Mouse (Mus musculus) hindbrain, embryonic 12.5 days (tissue): ENCODE data around the gene Pclaf. TPM values are rescaled to one million over a fixed set of nuclear protein-coding genes. Genes with fewer than 3 reads are reported as not detected.

Source experiments
- ATAC-seq: fragments of 200-750 bp; cut with Nextera tagmentation; 2 replicates; pipeline ENCODE4 v1.8.0; 2017; ENCODE audit warnings: moderate TSS enrichment; ENCODE audit not compliant: low FRiP score
- H3K27ac ChIP-seq: fragments of 300-500 bp; sonication (generic); 2 replicates; pipeline ENCODE4 v1.5.1; 2016; ENCODE audit warnings: mild to moderate bottlenecking
- H3K27me3 ChIP-seq: fragments of 300-500 bp; sonication (generic); 2 replicates; pipeline ENCODE4 v1.6.1; 2016; ENCODE audit warnings: mild to moderate bottlenecking
- H3K36me3 ChIP-seq: fragments of 300-500 bp; sonication (generic); 2 replicates; pipeline ENCODE4 v1.6.1; 2016; ENCODE audit warnings: mild to moderate bottlenecking
- H3K4me1 ChIP-seq: fragments of 300-500 bp; sonication (generic); 2 replicates; pipeline ENCODE4 v1.6.1; 2016
- H3K4me2 ChIP-seq: fragments of 300-500 bp; sonication (generic); replicated peaks from 2 replicates; pipeline ENCODE4 v1.6.1; 2016; ENCODE audit warnings: mild to moderate bottlenecking
- H3K4me3 ChIP-seq: fragments of 300-500 bp; sonication (generic); 2 replicates; pipeline ENCODE4 v1.5.1; 2016; ENCODE audit warnings: mild to moderate bottlenecking
- H3K9ac ChIP-seq: fragments of 300-500 bp; sonication (generic); 2 replicates; pipeline ENCODE4 v1.6.1; 2016; ENCODE audit warnings: mild to moderate bottlenecking, moderate library complexity
- H3K9me3 ChIP-seq: fragments of 300-500 bp; sonication (generic); replicated peaks from 2 replicates; pipeline ENCODE4 v1.6.1; 2016; ENCODE audit warnings: mild to moderate bottlenecking
- WGBS: fragments of 180-500 bp; shearing (Covaris S2); methylation state at CpG from one replicate; pipeline ENCODE4 v1.1.7; 2016; 5-methylcytosine and 5-hydroxymethylcytosine counted together
- polyA plus RNA-seq: library from polyadenylated mRNA; unstranded; fragments of >200 nt; fragmentation: Nextera tagmentation; extraction: Ambion mirVana; gene quantifications from 2 replicates; pipeline ENCODE4 v1.2.1, GENCODE M21; 2016

The Pclaf gene
- 117 and 128 TPM in 2 replicates for polyA plus RNA-seq

- under 1% methylated on average over 21 of the region's 21 CpGs for WGBS
- H3K9me3 ChIP-seq = no peaks in the 10 kb centered on the region
Observed at GRCm38 (mm10) chr9:65890143-65890628, at the start of gene Pclaf. Gene Pclaf, plus strand, starts transcription at chr9:65890237.

GRCm38 (mm10) chr9:65844421-65845165 is 45.4 kb upstream of the Pclaf start:
- H3K4me3 ChIP-seq = no peak overlapping the region
- H3K9me3 ChIP-seq = no peaks in the 10 kb centered on the region
- peaks cover 5% of the 10 kb centered on the region; the same call in 1 of the 2 replicates for H3K4me1 ChIP-seq
- 0 out of 2 replicates have a peak overlapping the region, but pooled peaks have one; percentile 32 for H3K9ac ChIP-seq
- 58% methylated on average over 7 of the region's 7 CpGs for WGBS
- no peaks in the 10 kb centered on the region for H3K36me3 ChIP-seq
- H3K4me2 ChIP-seq = no peak overlapping the region
- ATAC-seq = no peak
- H3K27ac ChIP-seq = peak overlapping the region; percentile 48
- H3K27me3 ChIP-seq = no peaks in the 10 kb centered on the region

More at GRCm38 (mm10) chr9:65890143-65890628, at the start of gene Pclaf:
- H3K27ac ChIP-seq = no peak within 1 kb of the TSS
- no peaks in the 10 kb centered on the region for H3K27me3 ChIP-seq
- H3K9ac ChIP-seq = peak within 1 kb of the TSS; percentile 60
- H3K4me2 ChIP-seq = peak within 1 kb of the TSS; percentile 71
- peak within 1 kb of the TSS; percentile 47 for H3K4me3 ChIP-seq
- ATAC-seq = peak; percentile 81
- peaks cover 14% of the 10 kb centered on the region for H3K4me1 ChIP-seq
- peaks cover 19% of the 10 kb centered on the region; the same call in 1 of the 2 replicates for H3K36me3 ChIP-seq

GRCm38 (mm10) chr9:65848154-65848553 is 41.9 kb upstream of the Pclaf start:
- no peak for ATAC-seq
- no peaks in the 10 kb centered on the region for H3K9me3 ChIP-seq
- no peak overlapping the region for H3K4me2 ChIP-seq
- H3K27ac ChIP-seq = no peak overlapping the region
- H3K4me3 ChIP-seq = no peak overlapping the region
- no peaks in the 10 kb centered on the region for H3K27me3 ChIP-seq
- H3K36me3 ChIP-seq = peaks cover 8% of the 10 kb centered on the region; the same call in 1 of the 2 replicates
- H3K4me1 ChIP-seq = peaks cover 5% of the 10 kb centered on the region; the same call in 1 of the 2 replicates
- no peak overlapping the region for H3K9ac ChIP-seq

- Histone ChIP-seq H3K27ac (no peak overlapping the region), H3K36me3 (peaks cover 18% of the 10 kb centered on the region), H3K4me3 (no peak overlapping the region), H3K9me3 (no peaks in the 10 kb centered on the region), H3K9ac (no peak overlapping the region), H3K4me1 (no peaks in the 10 kb centered on the region; the same call in 1 of the 2 replicates), H3K4me2 (no peak overlapping the region), H3K27me3 (no peaks in the 10 kb centered on the region)
- 20% methylated on average over 1 of the region's 1 CpGs for WGBS
- ATAC-seq = no peak
Observed at GRCm38 (mm10) chr9:65850203-65850602, 39.8 kb upstream of the Pclaf start.

GRCm38 (mm10) chr9:65859656-65860055 is 30.4 kb upstream of the Pclaf start:
- Histone ChIP-seq H3K27ac (no peak overlapping the region), H3K9me3 (no peaks in the 10 kb centered on the region), H3K9ac (no peak overlapping the region), H3K36me3 (peaks cover 41% of the 10 kb centered on the region), H3K4me2 (no peak overlapping the region), H3K4me1 (no peaks in the 10 kb centered on the region), H3K4me3 (no peak overlapping the region), H3K27me3 (no peaks in the 10 kb centered on the region)
- ATAC-seq = no peak
- WGBS = 31% methylated on average over 1 of the region's 1 CpGs

- Histone ChIP-seq H3K27me3 (no peaks in the 10 kb centered on the region), H3K27ac (peak overlapping the region; percentile 25; the same call in 1 of the 2 replicates), H3K4me1 (peaks cover 3% of the 10 kb centered on the region), H3K9ac (peak overlapping the region; percentile 73), H3K4me3 (peak overlapping the region; percentile 56), H3K4me2 (peak overlapping the region; percentile 64), H3K9me3 (no peaks in the 10 kb centered on the region), H3K36me3 (0 out of 2 replicates have a peak, but pooled peaks cover 2% of the 10 kb centered on the region)
- ATAC-seq = peak; percentile 88
- WGBS = under 1% methylated on average over 37 of the region's 37 CpGs
Observed at GRCm38 (mm10) chr9:65884564-65885315, 5.3 kb upstream of the Pclaf start.

GRCm38 (mm10) chr9:65891126-65891525 is 1.1 kb downstream of the Pclaf start:
- Histone ChIP-seq H3K9me3 (no peaks in the 10 kb centered on the region), H3K4me2 (peak overlapping the region; percentile 71), H3K36me3 (peaks cover 21% of the 10 kb centered on the region; the same call in 1 of the 2 replicates), H3K4me3 (peak overlapping the region; percentile 47), H3K27ac (no peak overlapping the region), H3K4me1 (peaks cover 14% of the 10 kb centered on the region), H3K27me3 (no peaks in the 10 kb centered on the region), H3K9ac (peak overlapping the region; percentile 60)
- ATAC-seq = no peak
- 6% methylated on average over 5 of the region's 5 CpGs for WGBS

GRCm38 (mm10) chr9:65896977-65897376 is 6.9 kb downstream of the Pclaf start:
- Histone ChIP-seq H3K27ac (no peak overlapping the region), H3K4me1 (no peaks in the 10 kb centered on the region), H3K4me2 (no peak overlapping the region), H3K9me3 (no peaks in the 10 kb centered on the region), H3K27me3 (no peaks in the 10 kb centered on the region), H3K36me3 (peaks cover 35% of the 10 kb centered on the region), H3K9ac (no peak overlapping the region), H3K4me3 (no peak overlapping the region)
- no peak for ATAC-seq
- WGBS = 91% methylated on average over 2 of the region's 2 CpGs

GRCm38 (mm10) chr9:65902879-65903278 is 12.8 kb downstream of the Pclaf start:
- Histone ChIP-seq H3K9me3 (no peaks in the 10 kb centered on the region), H3K27me3 (no peaks in the 10 kb centered on the region), H3K4me2 (no peak overlapping the region), H3K36me3 (peaks cover 12% of the 10 kb centered on the region; the same call in 1 of the 2 replicates), H3K27ac (no peak overlapping the region), H3K4me3 (no peak overlapping the region), H3K4me1 (peaks cover 4% of the 10 kb centered on the region), H3K9ac (no peak overlapping the region)
- ATAC-seq = no peak
- WGBS = 94% methylated on average over 3 of the region's 3 CpGs

- Histone ChIP-seq H3K9me3 (no peaks in the 10 kb centered on the region), H3K9ac (no peak overlapping the region), H3K36me3 (peaks cover 12% of the 10 kb centered on the region; the same call in 1 of the 2 replicates), H3K4me3 (no peak overlapping the region), H3K4me1 (peaks cover 6% of the 10 kb centered on the region), H3K27ac (no peak overlapping the region), H3K4me2 (no peak overlapping the region), H3K27me3 (no peaks in the 10 kb centered on the region)
- ATAC-seq = no peak
Observed at GRCm38 (mm10) chr9:65903419-65903818, 13.4 kb downstream of the Pclaf start.

GRCm38 (mm10) chr9:65908394-65909300 is 18.6 kb downstream of the Pclaf start, which contains the start of the genes Trip4 and Csnk1g1:
Gene Trip4, minus strand, starts transcription at chr9:65908794.
Gene Csnk1g1, plus strand, starts transcription at chr9:65908924.
- WGBS = under 1% methylated on average over 38 of the region's 38 CpGs
- Histone ChIP-seq H3K27me3 (no peaks in the 10 kb centered on the region), H3K27ac (peak within 1 kb of the TSS; percentile 91), H3K4me3 (peak within 1 kb of the TSS; percentile 71), H3K9me3 (no peaks in the 10 kb centered on the region), H3K4me1 (peaks cover 6% of the 10 kb centered on the region), H3K9ac (peak within 1 kb of the TSS; percentile 87), H3K36me3 (no peaks in the 10 kb centered on the region), H3K4me2 (peak within 1 kb of the TSS; percentile 80)
- ATAC-seq = peak; percentile 99
